Mouse (Mus musculus) heart, embryonic 14.5 days (tissue): ENCODE data around the gene Ppp1cb. TPM values are rescaled to one million over a fixed set of nuclear protein-coding genes. Genes with fewer than 3 reads are reported as not detected.

Source experiments
- ATAC-seq: fragments of 200-750 bp; cut with Nextera tagmentation; 2 replicates; pipeline ENCODE4 v1.8.0; 2017; ENCODE audit warnings: low read depth, moderate TSS enrichment; ENCODE audit not compliant: insufficient number of reproducible peaks, insufficient read depth, low FRiP score
- H3K27ac ChIP-seq, 2 experiments: fragments of 200-500 bp in 1 of 2; fragments of 300-500 bp in 1 of 2; sonication (generic) in 1 of 2; replicated peaks in 1 of 2; 2 replicates each; pipeline ENCODE4 v1.5.1; 2012 to 2014; ENCODE audit warnings: low read depth in 2 of 2, low read length in 2 of 2, control low read depth in 1 of 2, mild to moderate bottlenecking in 1 of 2, mixed read lengths in 1 of 2; ENCODE audit not compliant: control insufficient read depth in 1 of 2, insufficient read depth in 1 of 2
- H3K27me3 ChIP-seq: fragments of 300-500 bp; sonication (generic); 2 replicates; pipeline ENCODE4 v1.6.1; 2014; ENCODE audit warnings: mild to moderate bottlenecking, low read length, control low read depth; ENCODE audit not compliant: control insufficient read depth, insufficient read depth
- H3K36me3 ChIP-seq: fragments of 300-500 bp; sonication (generic); 2 replicates; pipeline ENCODE4 v1.6.1; 2014; ENCODE audit warnings: mild to moderate bottlenecking, control low read depth, low read length, mixed read lengths; ENCODE audit not compliant: control insufficient read depth, insufficient read depth
- H3K4me1 ChIP-seq, 2 experiments: fragments of 200-500 bp in 1 of 2; fragments of 300-500 bp in 1 of 2; sonication (generic) in 1 of 2; 2 replicates each; pipeline ENCODE4 v1.6.1; 2012 to 2014; ENCODE audit warnings: low read length in 2 of 2, control low read depth in 1 of 2, mixed read lengths in 1 of 2; ENCODE audit not compliant: control insufficient read depth in 2 of 2, insufficient read depth in 2 of 2
- H3K4me2 ChIP-seq: fragments of 300-500 bp; sonication (generic); 2 replicates; pipeline ENCODE4 v1.6.1; 2014; ENCODE audit warnings: mild to moderate bottlenecking, low read length
- H3K4me3 ChIP-seq, 2 experiments: fragments of 200-500 bp in 1 of 2; fragments of 300-500 bp in 1 of 2; sonication (generic) in 1 of 2; 2 replicates each; pipeline ENCODE4 v1.5.1; 2012 to 2014; ENCODE audit warnings: low read length in 2 of 2, mild to moderate bottlenecking in 2 of 2, control low read depth in 1 of 2, low read depth in 1 of 2, moderate library complexity in 1 of 2; ENCODE audit not compliant: control insufficient read depth in 1 of 2, insufficient read depth in 1 of 2
- H3K9ac ChIP-seq: fragments of 300-500 bp; sonication (generic); 2 replicates; pipeline ENCODE4 v1.6.1; 2014; ENCODE audit warnings: mild to moderate bottlenecking, low read length
- H3K9me3 ChIP-seq: fragments of 300-500 bp; sonication (generic); 2 replicates; pipeline ENCODE4 v1.6.1; 2016; ENCODE audit warnings: low read length, control low read depth; ENCODE audit not compliant: control insufficient read depth
- WGBS: fragments of 180-500 bp; shearing (Covaris S2); extraction: QIAGEN DNeasy Blood & Tissue Kit; methylation state at CpG from one replicate; pipeline ENCODE4 v1.1.7; 2014; 5-methylcytosine and 5-hydroxymethylcytosine counted together
- polyA plus RNA-seq: library from polyadenylated mRNA; unstranded; fragments of >200 nt; fragmentation: Nextera tagmentation; extraction: Ambion mirVana; gene quantifications from 2 replicates; pipeline ENCODE4 v1.2.1, GENCODE M21; 2014

Gene Ppp1cb
- polyA plus RNA-seq, 1 experiment from 2014 or later, result 286 TPM

DNA sequence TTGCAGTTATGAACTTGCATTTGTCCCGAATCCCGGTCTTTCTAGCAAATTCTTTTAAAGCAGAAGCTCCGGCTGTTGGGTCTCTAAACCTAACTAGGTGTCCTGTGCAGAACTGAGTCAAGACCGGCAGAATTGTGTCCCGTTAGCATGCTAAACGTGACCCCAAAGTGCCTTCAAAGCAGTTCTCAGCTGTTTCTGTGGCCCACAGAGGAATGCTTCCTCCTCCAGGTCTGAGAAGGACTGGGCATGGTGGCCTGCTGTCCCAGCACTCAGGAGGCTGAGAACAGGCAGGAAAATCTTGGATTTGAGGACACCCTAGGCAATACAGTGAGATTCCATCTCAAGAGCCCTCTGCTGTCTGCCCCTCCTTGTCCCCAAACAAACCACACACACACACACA is 43.1 kb upstream of the Ppp1cb start:
- H3K27ac ChIP-seq, result 0 out of 4 replicates have a peak overlapping the region, but pooled peaks of 1 of the 2 experiments have one; percentile 20
- H3K9ac ChIP-seq, result no peak overlapping the region
- H3K4me1 ChIP-seq, result peaks cover 24 to 45% of the 10 kb centered on the region in 2 experiments
- H3K4me2 ChIP-seq, result no peak overlapping the region
- H3K36me3 ChIP-seq, result no peaks in the 10 kb centered on the region
- H3K27me3 ChIP-seq, result no peaks in the 10 kb centered on the region
- H3K9me3 ChIP-seq, result no peaks in the 10 kb centered on the region
- no peak overlapping the region for H3K4me3 ChIP-seq
- no peak for ATAC-seq
- WGBS, result 84% methylated on average over 6 of the region's 6 CpGs

DNA sequence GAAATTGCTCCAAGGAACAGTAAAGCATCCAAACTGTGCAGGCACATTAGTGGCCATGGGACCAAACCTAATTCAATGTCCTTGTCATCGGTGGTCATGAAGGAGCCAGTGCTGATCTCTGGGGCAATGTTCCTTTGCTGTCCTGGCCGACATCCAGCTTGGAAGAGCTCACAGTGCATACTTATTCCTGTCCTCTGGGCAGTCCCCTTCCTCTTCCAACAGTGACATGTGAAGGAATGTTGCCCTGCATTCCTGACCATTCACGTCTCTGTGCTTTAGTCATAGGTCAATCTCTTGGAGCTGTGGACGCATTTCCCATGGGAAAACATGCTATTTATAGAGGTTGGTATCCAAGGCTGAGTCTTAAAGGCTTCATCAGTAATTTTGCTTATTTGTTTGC is 41.8 kb upstream of the Ppp1cb start:
- no peak overlapping the region for H3K9ac ChIP-seq
- H3K27me3 ChIP-seq, result no peaks in the 10 kb centered on the region
- H3K4me2 ChIP-seq, result peak overlapping the region; percentile 16
- H3K4me1 ChIP-seq, result peaks cover 27 to 52% of the 10 kb centered on the region in 2 experiments
- 3% methylated on average over 4 of the region's 4 CpGs for whole genome bisulfite sequencing
- ATAC-seq, result peak; percentile 90
- H3K27ac ChIP-seq, result peak overlapping the region; percentile 82 to 89
- H3K9me3 ChIP-seq, result no peaks in the 10 kb centered on the region
- no peak overlapping the region for H3K4me3 ChIP-seq
- H3K36me3 ChIP-seq, result no peaks in the 10 kb centered on the region

DNA sequence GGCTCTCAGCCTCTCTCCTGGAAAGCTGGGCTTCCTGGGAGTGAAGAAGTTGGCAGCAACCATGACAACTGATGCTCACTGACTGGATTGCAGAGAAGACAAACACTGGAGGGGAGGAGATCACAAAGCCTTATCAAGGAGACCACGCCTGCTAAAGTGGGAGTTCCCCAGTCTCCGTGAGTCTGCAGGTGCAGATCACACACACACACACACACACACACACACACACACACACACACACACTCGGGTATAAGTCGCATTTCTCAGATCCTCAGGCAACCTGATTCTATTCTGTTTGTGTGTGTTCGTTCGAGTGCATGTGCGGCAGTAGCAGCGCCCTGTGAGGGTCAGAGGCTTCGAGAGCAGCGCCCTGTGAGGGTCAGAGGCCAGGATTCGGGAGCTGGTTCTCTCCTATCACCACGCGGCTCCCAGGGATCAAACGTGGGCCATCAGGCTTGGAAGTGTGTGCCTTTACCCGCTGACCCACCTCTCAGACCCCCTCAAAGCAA is 36.5 kb upstream of the Ppp1cb start:
- WGBS, result 26% methylated on average over 15 of the region's 15 CpGs
- H3K9me3 ChIP-seq, result no peaks in the 10 kb centered on the region
- H3K27me3 ChIP-seq, result no peaks in the 10 kb centered on the region
- H3K9ac ChIP-seq, result no peak overlapping the region
- no peak overlapping the region for H3K27ac ChIP-seq
- H3K36me3 ChIP-seq, result no peaks in the 10 kb centered on the region
- H3K4me3 ChIP-seq, result no peak overlapping the region
- H3K4me2 ChIP-seq, result 0 out of 2 replicates have a peak overlapping the region, but pooled peaks have one; percentile 3
- no peak for ATAC-seq
- peaks cover 14 to 23% of the 10 kb centered on the region in 2 experiments for H3K4me1 ChIP-seq

GRCm38 (mm10) chr5:32423339-32424046 is 35.1 kb upstream of the Ppp1cb start:
- Histone ChIP-seq H3K4me3 (no peak overlapping the region), H3K4me2 (no peak overlapping the region), H3K27ac (no peak overlapping the region), H3K9ac (no peak overlapping the region), H3K9me3 (no peaks in the 10 kb centered on the region), H3K4me1 (peaks cover 14 to 16% of the 10 kb centered on the region in 2 experiments; a peak in 3 of 4 replicates), H3K36me3 (no peaks in the 10 kb centered on the region), H3K27me3 (no peaks in the 10 kb centered on the region)
- 62% methylated on average over 11 of the region's 11 CpGs for WGBS
- no peak for ATAC-seq

- WGBS, result 91% methylated on average over 8 of the region's 8 CpGs
- Histone ChIP-seq H3K9ac (no peak overlapping the region), H3K4me1 (peaks cover 14 to 16% of the 10 kb centered on the region in 2 experiments; a peak in 3 of 4 replicates), H3K27me3 (no peaks in the 10 kb centered on the region), H3K4me2 (no peak overlapping the region), H3K4me3 (no peak overlapping the region), H3K27ac (no peak overlapping the region), H3K36me3 (no peaks in the 10 kb centered on the region), H3K9me3 (no peaks in the 10 kb centered on the region)
- no peak for ATAC-seq
Measured at GRCm38 (mm10) chr5:32424464-32424863, 34.2 kb upstream of the Ppp1cb start.

DNA sequence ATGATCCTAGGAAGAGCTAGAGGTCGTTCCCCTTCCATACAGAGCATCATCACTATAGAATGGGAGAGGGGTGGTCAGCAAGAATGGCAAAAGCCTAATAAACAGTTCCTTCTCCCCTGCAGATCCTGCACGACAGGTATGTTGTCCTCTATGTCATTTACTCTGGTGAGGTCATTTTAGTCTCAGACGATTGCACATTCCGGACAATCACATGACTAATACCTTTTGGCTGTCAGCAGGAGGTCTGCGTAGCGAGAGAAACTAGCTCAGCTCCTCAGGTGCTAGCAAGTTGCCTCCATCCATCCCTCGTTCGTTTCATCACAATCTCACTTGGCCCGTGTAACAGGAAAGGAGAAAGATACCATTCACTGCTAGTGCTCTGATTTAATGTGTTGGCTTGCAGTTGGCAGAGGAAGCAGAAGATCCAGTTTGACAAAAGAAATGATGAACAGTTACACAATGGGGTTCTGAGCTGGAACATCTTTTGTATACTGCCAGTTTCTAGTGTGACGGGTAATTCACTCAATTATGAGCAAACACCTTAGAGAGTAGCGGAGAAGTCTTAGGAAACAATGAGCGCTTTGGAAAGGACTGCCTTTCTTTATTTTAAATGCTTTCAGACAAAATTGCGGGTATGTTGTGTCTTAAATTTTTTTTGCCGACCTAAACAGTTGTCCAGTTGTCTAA is 33.0 kb upstream of the Ppp1cb start:
- H3K4me2 ChIP-seq, result no peak overlapping the region
- H3K9ac ChIP-seq, result no peak overlapping the region
- H3K9me3 ChIP-seq, result no peaks in the 10 kb centered on the region
- H3K27ac ChIP-seq, result no peak overlapping the region
- no peak overlapping the region for H3K4me3 ChIP-seq
- no peaks in the 10 kb centered on the region for H3K27me3 ChIP-seq
- 56% methylated on average over 14 of the region's 14 CpGs for WGBS
- H3K36me3 ChIP-seq, result no peaks in the 10 kb centered on the region
- ATAC-seq, result no peak
- H3K4me1 ChIP-seq, result peaks cover 14 to 16% of the 10 kb centered on the region in 2 experiments; a peak in 3 of 4 replicates

- no peaks in the 10 kb centered on the region for H3K9me3 ChIP-seq
- H3K27ac ChIP-seq, result no peak overlapping the region
- no peaks in the 10 kb centered on the region for H3K36me3 ChIP-seq
- H3K4me1 ChIP-seq, result no peaks in the 10 kb centered on the region
- H3K27me3 ChIP-seq, result no peaks in the 10 kb centered on the region
- ATAC-seq, result no peak
- no peak overlapping the region for H3K9ac ChIP-seq
- no peak overlapping the region for H3K4me3 ChIP-seq
- no peak overlapping the region for H3K4me2 ChIP-seq
- 95% methylated on average over 1 of the region's 1 CpGs for WGBS
Measured at GRCm38 (mm10) chr5:32430399-32430798, 28.2 kb upstream of the Ppp1cb start.
